Mouse (Mus musculus): ENCODE results near the gene Shc1.

Gene Shc1

GRCm38 (mm10) chr3:89390699-89391662 is 27.3 kb upstream of the Shc1 start:
- peak; percentile 53 to 63 for DNase-seq

- peak; percentile 62 to 72 for DNase-seq
Observed at GRCm38 (mm10) chr3:89391663-89392511, 26.4 kb upstream of the Shc1 start.

- DNase-seq: peak; percentile 64 to 65
Observed at GRCm38 (mm10) chr3:89392871-89393311, 25.4 kb upstream of the Shc1 start.

GRCm38 (mm10) chr3:89393605-89394004 is 24.6 kb upstream of the Shc1 start:
- DNase-seq: peak; percentile 99

- DNase-seq: peak; percentile 90 to 91
Observed at GRCm38 (mm10) chr3:89394006-89394893, 24.0 kb upstream of the Shc1 start, which contains the start of gene Zbtb7b. Gene Zbtb7b, minus strand, starts transcription at chr3:89394776.

DNA sequence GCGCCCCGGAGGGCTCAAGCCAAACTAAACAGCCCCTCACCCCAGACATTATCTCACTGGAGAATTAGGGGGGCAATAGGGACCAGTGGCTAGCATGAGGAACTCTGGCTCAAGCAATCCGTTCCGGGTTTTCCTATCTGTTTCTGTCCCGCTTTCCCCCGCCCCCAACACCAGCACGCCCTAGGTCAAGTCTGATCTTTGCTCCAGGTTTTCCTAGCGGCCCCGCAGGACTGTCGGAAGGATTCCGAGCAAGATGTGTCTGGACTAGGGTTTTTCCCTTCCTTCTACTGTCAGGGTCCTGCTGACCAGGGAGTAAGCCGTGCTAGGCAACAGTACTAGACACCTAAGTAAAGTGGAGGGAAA is 23.4 kb upstream of the Shc1 start:
- peak; percentile 92 to 94 for DNase-seq

DNA sequence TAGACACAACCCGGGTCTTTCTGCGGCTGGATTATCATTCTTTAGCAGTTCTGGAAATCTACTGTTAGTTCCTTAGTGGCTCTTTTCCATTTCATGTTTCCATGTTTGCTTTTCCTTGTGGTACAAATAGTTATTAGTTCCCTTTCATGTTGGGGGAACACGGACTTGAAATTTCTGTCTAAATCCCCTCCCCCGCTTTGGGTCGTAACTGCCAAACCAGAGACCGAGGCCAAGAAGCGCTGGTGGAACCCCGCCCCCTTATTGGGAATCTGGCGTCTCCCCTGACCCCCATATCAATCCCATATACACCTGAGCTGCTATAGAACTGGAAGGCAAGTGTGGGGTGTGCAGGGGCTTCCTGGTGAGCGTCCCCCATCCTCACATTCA is 22.8 kb upstream of the Shc1 start:
- peak in 1 of 2 experiments; percentile 37 for DNase-seq

DNA sequence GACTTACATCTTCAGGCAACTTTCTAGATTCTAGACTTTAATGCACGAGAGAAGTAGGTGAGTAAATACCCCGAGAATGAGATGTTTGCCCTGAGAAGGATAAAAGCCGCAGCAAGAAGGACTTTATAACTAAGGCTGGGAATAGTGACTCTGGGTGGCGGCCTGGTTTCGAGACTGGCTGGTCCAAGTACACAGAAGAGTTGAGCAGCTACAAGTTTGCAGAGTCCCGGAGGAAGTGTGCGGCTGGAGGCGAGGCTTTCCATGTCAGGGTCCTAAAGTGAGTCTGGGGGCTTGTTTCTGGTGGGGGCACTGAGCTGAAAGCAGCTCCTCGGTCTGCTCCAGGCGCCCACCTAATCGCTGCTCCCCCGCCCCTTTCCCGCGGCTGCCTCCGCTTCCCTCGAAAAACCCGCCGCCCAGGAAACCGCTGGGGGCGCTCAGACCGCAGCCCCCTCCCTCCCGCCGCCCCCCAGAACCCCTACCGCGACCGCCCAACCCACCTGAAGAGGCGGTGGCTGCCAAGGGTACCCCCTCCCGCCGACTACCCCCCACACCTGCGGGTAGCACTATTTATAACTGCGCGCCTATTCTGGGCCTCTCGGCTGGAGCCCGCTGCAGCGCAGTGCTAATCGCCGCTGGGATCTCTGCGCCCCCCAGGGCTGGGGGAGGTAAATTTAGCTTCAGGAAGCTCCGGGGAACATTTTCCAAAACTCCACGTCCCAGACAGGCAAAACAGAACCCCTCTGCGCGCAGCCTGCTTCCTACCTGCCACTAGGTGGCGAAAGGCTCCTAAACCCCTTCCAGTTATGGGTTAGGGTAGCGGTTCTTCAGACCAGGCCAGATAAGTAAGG is 22.2 kb upstream of the Shc1 start:
- peak; percentile 80 to 81 for DNase-seq

DNA sequence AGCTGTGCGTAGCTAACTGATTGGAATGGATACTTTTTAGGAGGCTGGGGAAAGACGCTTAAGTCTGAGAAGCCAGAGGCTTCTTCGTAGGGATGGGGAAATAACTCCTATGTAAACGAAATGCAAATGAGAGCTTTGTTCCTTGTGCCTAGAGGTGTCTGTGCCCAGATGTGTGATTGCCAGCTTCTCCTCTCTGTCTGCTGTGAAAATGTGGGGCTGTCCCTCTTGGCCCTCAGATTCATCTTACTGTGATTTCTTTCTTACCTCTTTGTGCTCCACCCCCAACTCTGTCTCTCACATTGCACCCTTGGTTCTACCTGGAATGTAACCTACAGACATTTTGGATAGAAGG is 21.6 kb upstream of the Shc1 start:
- no peak for DNase-seq

DNA sequence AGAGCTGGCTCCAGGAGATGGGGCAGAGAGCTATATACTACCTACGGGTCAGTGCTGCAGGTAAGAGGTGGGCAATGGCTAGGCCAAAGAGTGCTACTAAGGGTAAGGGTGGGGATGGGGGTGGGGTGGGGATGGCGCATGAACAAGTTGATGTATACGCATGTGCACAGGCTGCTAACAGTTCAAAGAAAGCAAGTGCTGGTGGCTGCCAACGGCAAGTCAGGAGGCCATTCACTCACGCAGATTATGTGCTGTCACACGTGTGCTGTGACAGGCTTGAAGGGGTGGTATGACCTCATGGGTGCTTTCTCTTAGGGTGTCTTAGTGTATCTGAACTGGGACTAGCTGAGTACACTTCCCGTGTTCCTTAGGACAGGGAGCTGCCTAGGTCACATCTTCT is 16.9 kb upstream of the Shc1 start:
- DNase-seq: no peak

DNA sequence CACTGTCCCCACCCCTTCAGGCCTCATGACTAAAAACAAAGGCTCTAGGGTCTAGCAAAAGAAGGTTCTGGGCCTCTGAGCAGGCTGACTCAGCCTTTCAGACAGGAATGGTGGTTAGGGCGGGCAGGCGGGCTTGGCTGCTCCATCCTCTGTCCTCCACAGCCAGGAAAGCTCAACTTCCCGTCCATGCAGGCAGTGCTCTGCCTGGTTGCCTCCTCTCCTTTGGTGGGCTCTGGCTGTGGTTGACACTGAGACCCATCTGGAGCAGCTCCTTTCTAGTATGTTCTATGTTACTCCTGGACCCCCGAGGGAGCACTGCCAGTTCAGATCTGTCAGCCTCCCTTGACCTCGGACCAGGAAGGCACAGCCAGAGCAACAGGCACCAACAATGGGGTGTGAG is 15.6 kb upstream of the Shc1 start, which contains the start of gene Lenep:
TSS of gene Lenep (minus strand) at position 101 of the 400 bp plus-strand sequence.
- DNase-seq: no peak

GRCm38 (mm10) chr3:89406887-89407286 is 11.4 kb upstream of the Shc1 start:
- DNase-seq: no peak

GRCm38 (mm10) chr3:89408448-89408847 is 9.8 kb upstream of the Shc1 start:
- no peak for DNase-seq

DNA sequence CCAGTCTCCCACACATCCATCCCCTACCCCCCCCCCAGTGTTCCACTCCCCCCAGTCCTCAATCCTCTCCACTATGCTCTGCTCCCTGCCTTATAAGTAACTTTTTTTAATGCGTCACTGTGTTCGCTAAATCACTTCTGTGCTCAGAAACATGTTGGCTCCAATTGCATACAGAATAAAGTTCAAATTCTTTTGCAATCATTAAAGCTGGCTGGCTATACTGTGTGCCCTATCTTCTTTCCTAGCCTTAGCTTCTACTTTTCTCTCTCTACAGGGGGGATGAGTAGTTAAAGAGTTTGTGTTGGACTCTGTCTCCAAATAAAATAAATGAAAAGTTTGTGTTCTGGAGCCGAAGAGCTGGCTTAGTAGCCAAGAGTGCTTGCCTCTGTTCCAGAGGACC is 8.5 kb upstream of the Shc1 start:
- no peak for DNase-seq

DNA sequence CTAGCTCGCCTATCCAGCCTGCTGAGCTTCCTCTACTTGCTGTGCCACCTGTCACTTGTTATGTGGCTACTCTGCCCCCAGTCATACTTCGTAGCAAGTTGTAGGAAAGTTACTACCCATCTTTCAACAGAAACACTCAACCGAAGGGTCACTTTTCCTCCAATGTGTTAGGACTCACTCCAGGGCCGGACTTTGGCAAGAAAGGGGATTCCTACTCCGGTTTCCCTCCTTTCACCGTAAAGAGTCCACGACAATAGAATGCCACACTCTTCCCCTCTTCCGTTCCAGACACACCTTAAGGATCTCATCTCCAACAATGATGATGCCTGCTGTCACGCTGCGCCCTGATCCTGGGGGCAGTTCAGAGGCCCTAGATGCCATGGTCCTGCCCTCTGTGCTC is 7.4 kb upstream of the Shc1 start:
- no peak for DNase-seq

DNA sequence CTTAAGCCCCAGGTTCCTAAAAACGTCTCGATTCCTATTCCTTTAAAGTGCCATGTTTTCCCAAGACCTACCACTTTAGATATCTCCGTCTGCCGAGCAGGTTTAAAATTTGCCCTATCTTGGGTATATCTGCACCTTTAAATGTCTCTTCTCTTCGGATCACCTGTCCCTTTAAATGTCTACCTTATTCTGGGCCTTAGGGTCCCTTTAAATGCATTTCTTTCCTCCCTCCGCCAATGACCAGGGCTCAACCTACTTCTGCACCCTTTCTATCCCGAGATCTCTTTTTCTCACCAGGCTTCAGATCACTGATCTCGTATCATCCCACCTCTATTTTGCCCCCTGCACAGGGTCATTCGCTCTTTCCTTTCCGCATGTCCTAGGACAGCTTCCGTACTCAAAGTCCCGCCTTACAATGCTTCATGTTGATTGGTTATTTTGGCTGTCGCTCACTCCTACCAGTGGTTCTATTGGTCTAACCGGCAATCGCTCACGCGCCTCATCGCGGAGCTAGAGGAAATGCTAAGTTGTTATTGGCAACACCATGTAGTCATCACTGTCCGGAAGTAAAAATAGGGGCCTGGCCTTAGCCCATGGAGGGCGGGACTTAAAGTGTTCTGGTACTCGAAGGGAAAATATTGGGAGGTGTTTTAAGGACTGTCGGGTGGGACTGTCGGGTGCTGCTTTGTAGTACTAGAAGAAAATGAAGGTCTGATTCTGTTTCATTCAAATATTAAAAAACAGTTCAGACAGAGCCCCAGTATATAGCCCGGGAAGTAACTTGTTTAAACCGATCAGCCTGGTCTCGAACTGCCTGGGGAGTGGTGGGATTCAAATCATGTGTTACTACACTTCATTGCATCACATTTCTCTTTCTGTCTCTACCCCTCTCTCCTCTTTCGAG is 6.5 kb upstream of the Shc1 start, which contains the start of gene Flad1:
TSS of gene Flad1 (minus strand) at position 381 of the 904 bp plus-strand sequence.
- peak; percentile 98 to 99 for DNase-seq

- no peak for DNase-seq
Observed at GRCm38 (mm10) chr3:89416158-89416557, 2.1 kb upstream of the Shc1 start.

- no peak for DNase-seq
Observed at GRCm38 (mm10) chr3:89417131-89417530, 1.1 kb upstream of the Shc1 start.

GRCm38 (mm10) chr3:89417840-89418169 is 438 bp upstream of the Shc1 start:
- DNase-seq: no peak

DNA sequence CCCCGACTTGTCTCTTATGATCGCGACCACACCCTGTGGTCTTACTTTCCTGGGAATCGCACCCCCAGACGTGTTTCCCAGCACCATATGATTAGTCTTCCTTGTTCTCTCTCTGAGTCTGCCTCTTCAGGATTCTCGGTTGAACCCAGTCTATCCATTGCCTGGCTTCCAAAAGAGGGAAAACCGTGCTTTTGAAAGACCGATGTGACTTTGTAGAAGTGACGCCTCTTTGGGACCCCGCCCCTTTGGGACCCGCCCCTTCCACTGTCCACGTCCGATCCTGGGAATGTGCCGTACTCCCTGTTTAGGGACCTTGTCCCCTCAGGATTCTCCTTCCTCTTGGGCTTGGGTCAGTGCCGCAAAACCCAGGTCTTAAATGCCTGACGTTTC is 613 bp downstream of the Shc1 start:
- DNase-seq: peak; percentile 78 to 82
